Mouse (Mus musculus) hindbrain, embryonic 12.5 days (tissue): ENCODE results near the gene Atp6v1f. TPM values are rescaled to one million over a fixed set of nuclear protein-coding genes. Genes with fewer than 3 reads are reported as not detected.

Experiments
- ATAC-seq: fragments of 200-750 bp; cut with Nextera tagmentation; 2 replicates; pipeline ENCODE4 v1.8.0; 2017; ENCODE audit warnings: moderate TSS enrichment; ENCODE audit not compliant: low FRiP score
- H3K27ac ChIP-seq: fragments of 300-500 bp; sonication (generic); 2 replicates; pipeline ENCODE4 v1.5.1; 2016; ENCODE audit warnings: mild to moderate bottlenecking
- H3K27me3 ChIP-seq: fragments of 300-500 bp; sonication (generic); 2 replicates; pipeline ENCODE4 v1.6.1; 2016; ENCODE audit warnings: mild to moderate bottlenecking
- H3K36me3 ChIP-seq: fragments of 300-500 bp; sonication (generic); 2 replicates; pipeline ENCODE4 v1.6.1; 2016; ENCODE audit warnings: mild to moderate bottlenecking
- H3K4me1 ChIP-seq: fragments of 300-500 bp; sonication (generic); 2 replicates; pipeline ENCODE4 v1.6.1; 2016
- H3K4me2 ChIP-seq: fragments of 300-500 bp; sonication (generic); replicated peaks from 2 replicates; pipeline ENCODE4 v1.6.1; 2016; ENCODE audit warnings: mild to moderate bottlenecking
- H3K4me3 ChIP-seq: fragments of 300-500 bp; sonication (generic); 2 replicates; pipeline ENCODE4 v1.5.1; 2016; ENCODE audit warnings: mild to moderate bottlenecking
- H3K9ac ChIP-seq: fragments of 300-500 bp; sonication (generic); 2 replicates; pipeline ENCODE4 v1.6.1; 2016; ENCODE audit warnings: mild to moderate bottlenecking, moderate library complexity
- H3K9me3 ChIP-seq: fragments of 300-500 bp; sonication (generic); replicated peaks from 2 replicates; pipeline ENCODE4 v1.6.1; 2016; ENCODE audit warnings: mild to moderate bottlenecking
- WGBS: fragments of 180-500 bp; shearing (Covaris S2); methylation state at CpG from one replicate; pipeline ENCODE4 v1.1.7; 2016; 5-methylcytosine and 5-hydroxymethylcytosine counted together
- polyA plus RNA-seq: library from polyadenylated mRNA; unstranded; fragments of >200 nt; fragmentation: Nextera tagmentation; extraction: Ambion mirVana; gene quantifications from 2 replicates; pipeline ENCODE4 v1.2.1, GENCODE M21; 2016

The Atp6v1f gene
- polyA plus RNA-seq, 1 experiment from 2014 or later: 230 TPM

- no peak within 1 kb of the TSS for H3K9ac ChIP-seq
- H3K36me3 ChIP-seq: peaks cover 21% of the 10 kb centered on the region
- peaks cover 19% of the 10 kb centered on the region for H3K4me1 ChIP-seq
- no peaks in the 10 kb centered on the region for H3K9me3 ChIP-seq
- peaks cover 8% of the 10 kb centered on the region for H3K27me3 ChIP-seq
- no peak within 1 kb of the TSS for H3K4me3 ChIP-seq
- WGBS: 96% methylated on average over 4 of the region's 4 CpGs
- no peak within 1 kb of the TSS for H3K4me2 ChIP-seq
- no peak for ATAC-seq
- no peak within 1 kb of the TSS for H3K27ac ChIP-seq
Measured at GRCm38 (mm10) chr6:29471137-29471536, 3.6 kb downstream of the Atp6v1f start, which contains the start of gene Atp6v1fnb. Atp6v1fnb (plus strand) TSS chr6:29471437.

- ATAC-seq: peak; percentile 91
- Histone ChIP-seq H3K9me3 (no peaks in the 10 kb centered on the region), H3K9ac (peak overlapping the region; percentile 46; the same call in 1 of the 2 replicates), H3K36me3 (peaks cover 21% of the 10 kb centered on the region), H3K4me1 (peaks cover 10% of the 10 kb centered on the region), H3K27me3 (peaks cover 16% of the 10 kb centered on the region), H3K4me3 (peak overlapping the region; percentile 31), H3K27ac (no peak overlapping the region), H3K4me2 (peak overlapping the region; percentile 53)
- WGBS: 3% methylated on average over 33 of the region's 33 CpGs
Measured at GRCm38 (mm10) chr6:29473941-29474691, 6.6 kb downstream of the Atp6v1f start.

- no peak overlapping the region for H3K4me2 ChIP-seq
- peaks cover 20% of the 10 kb centered on the region for H3K36me3 ChIP-seq
- H3K4me3 ChIP-seq: no peak overlapping the region
- peaks cover 10% of the 10 kb centered on the region for H3K4me1 ChIP-seq
- 50% methylated on average over 2 of the region's 2 CpGs for WGBS
- no peak for ATAC-seq
- no peak overlapping the region for H3K27ac ChIP-seq
- H3K9ac ChIP-seq: no peak overlapping the region
- H3K27me3 ChIP-seq: peaks cover 16% of the 10 kb centered on the region
- no peaks in the 10 kb centered on the region for H3K9me3 ChIP-seq
Measured at GRCm38 (mm10) chr6:29474736-29475135, 7.2 kb downstream of the Atp6v1f start.

GRCm38 (mm10) chr6:29482691-29483090, 15.2 kb downstream of the Atp6v1f start:
- H3K9ac ChIP-seq: no peak overlapping the region
- no peak for ATAC-seq
- WGBS: 92% methylated on average over 13 of the region's 13 CpGs
- H3K4me2 ChIP-seq: no peak overlapping the region
- H3K9me3 ChIP-seq: no peaks in the 10 kb centered on the region
- no peak overlapping the region for H3K27ac ChIP-seq
- H3K4me3 ChIP-seq: no peak overlapping the region
- peaks cover 24% of the 10 kb centered on the region for H3K27me3 ChIP-seq
- peaks cover 5% of the 10 kb centered on the region for H3K4me1 ChIP-seq
- H3K36me3 ChIP-seq: no peaks in the 10 kb centered on the region

GRCm38 (mm10) chr6:29484716-29485559, 17.4 kb downstream of the Atp6v1f start:
- Histone ChIP-seq H3K9ac (peak overlapping the region; percentile 32; the same call in 1 of the 2 replicates), H3K36me3 (no peaks in the 10 kb centered on the region), H3K27me3 (peaks cover 18% of the 10 kb centered on the region), H3K27ac (no peak overlapping the region), H3K4me2 (peak overlapping the region; percentile 59), H3K4me1 (peaks cover 5% of the 10 kb centered on the region), H3K9me3 (no peaks in the 10 kb centered on the region), H3K4me3 (peak overlapping the region; percentile 23)
- peak; percentile 67 for ATAC-seq
- 8% methylated on average over 26 of the region's 26 CpGs for WGBS

- H3K27ac ChIP-seq: no peak overlapping the region
- H3K4me2 ChIP-seq: no peak overlapping the region
- no peak for ATAC-seq
- no peak overlapping the region for H3K4me3 ChIP-seq
- H3K9ac ChIP-seq: no peak overlapping the region
- H3K36me3 ChIP-seq: no peaks in the 10 kb centered on the region
- peaks cover 5% of the 10 kb centered on the region for H3K4me1 ChIP-seq
- 50% methylated on average over 2 of the region's 2 CpGs for WGBS
- peaks cover 18% of the 10 kb centered on the region for H3K27me3 ChIP-seq
- no peaks in the 10 kb centered on the region for H3K9me3 ChIP-seq
Measured at GRCm38 (mm10) chr6:29485951-29486350, 18.4 kb downstream of the Atp6v1f start.

GRCm38 (mm10) chr6:29494101-29494500, 26.6 kb downstream of the Atp6v1f start:
- 79% methylated on average over 4 of the region's 4 CpGs for WGBS
- H3K27me3 ChIP-seq: peaks cover 60% of the 10 kb centered on the region
- H3K9ac ChIP-seq: no peak overlapping the region
- no peak overlapping the region for H3K27ac ChIP-seq
- H3K4me2 ChIP-seq: no peak overlapping the region
- H3K36me3 ChIP-seq: no peaks in the 10 kb centered on the region
- H3K4me1 ChIP-seq: 0 out of 2 replicates have a peak, but pooled peaks cover 5% of the 10 kb centered on the region
- no peaks in the 10 kb centered on the region for H3K9me3 ChIP-seq
- H3K4me3 ChIP-seq: no peak overlapping the region
- ATAC-seq: no peak

- H3K4me2 ChIP-seq: peak overlapping the region; percentile 21; the same call in 1 of the 2 replicates
Measured at GRCm38 (mm10) chr6:29496270-29496669, 28.8 kb downstream of the Atp6v1f start.

GRCm38 (mm10) chr6:29497791-29498190, 30.3 kb downstream of the Atp6v1f start:
- Histone ChIP-seq H3K9me3 (no peaks in the 10 kb centered on the region), H3K4me2 (no peak overlapping the region), H3K36me3 (no peaks in the 10 kb centered on the region), H3K4me3 (no peak overlapping the region), H3K27me3 (peaks cover 56% of the 10 kb centered on the region), H3K27ac (no peak overlapping the region), H3K4me1 (0 out of 2 replicates have a peak, but pooled peaks cover 5% of the 10 kb centered on the region), H3K9ac (no peak overlapping the region)
- WGBS: 30% methylated on average over 2 of the region's 2 CpGs
- ATAC-seq: no peak

More at GRCm38 (mm10) chr6:29496270-29496669, 28.8 kb downstream of the Atp6v1f start:
- no peak overlapping the region for H3K27ac ChIP-seq
- H3K9ac ChIP-seq: no peak overlapping the region
- WGBS: 15% methylated on average over 25 of the region's 25 CpGs
- H3K4me1 ChIP-seq: 0 out of 2 replicates have a peak, but pooled peaks cover 5% of the 10 kb centered on the region
- H3K27me3 ChIP-seq: peaks cover 64% of the 10 kb centered on the region
- no peaks in the 10 kb centered on the region for H3K36me3 ChIP-seq
- H3K4me3 ChIP-seq: no peak overlapping the region
- ATAC-seq: no peak
- no peaks in the 10 kb centered on the region for H3K9me3 ChIP-seq

GRCm38 (mm10) chr6:29500177-29500576, 32.7 kb downstream of the Atp6v1f start:
- Histone ChIP-seq H3K9me3 (no peaks in the 10 kb centered on the region), H3K4me2 (no peak overlapping the region), H3K36me3 (no peaks in the 10 kb centered on the region), H3K27ac (no peak overlapping the region), H3K27me3 (peaks cover 52% of the 10 kb centered on the region), H3K4me3 (no peak overlapping the region), H3K4me1 (0 out of 2 replicates have a peak, but pooled peaks cover 5% of the 10 kb centered on the region), H3K9ac (no peak overlapping the region)
- WGBS: 94% methylated on average over 7 of the region's 7 CpGs
- ATAC-seq: no peak

- H3K4me2 ChIP-seq: no peak overlapping the region
- H3K4me1 ChIP-seq: 0 out of 2 replicates have a peak, but pooled peaks cover 5% of the 10 kb centered on the region
- no peaks in the 10 kb centered on the region for H3K36me3 ChIP-seq
- no peaks in the 10 kb centered on the region for H3K9me3 ChIP-seq
- ATAC-seq: no peak
- WGBS: 88% methylated on average over 6 of the region's 6 CpGs
- H3K4me3 ChIP-seq: no peak overlapping the region
- H3K27ac ChIP-seq: no peak overlapping the region
- no peak overlapping the region for H3K9ac ChIP-seq
- H3K27me3 ChIP-seq: peaks cover 52% of the 10 kb centered on the region
Measured at GRCm38 (mm10) chr6:29500810-29501209, 33.3 kb downstream of the Atp6v1f start.

GRCm38 (mm10) chr6:29501599-29501998, 34.1 kb downstream of the Atp6v1f start:
- Histone ChIP-seq H3K36me3 (no peaks in the 10 kb centered on the region), H3K9ac (no peak overlapping the region), H3K9me3 (no peaks in the 10 kb centered on the region), H3K27me3 (peaks cover 52% of the 10 kb centered on the region), H3K27ac (no peak overlapping the region), H3K4me1 (no peaks in the 10 kb centered on the region), H3K4me2 (no peak overlapping the region), H3K4me3 (no peak overlapping the region)
- 97% methylated on average over 1 of the region's 1 CpGs for WGBS
- ATAC-seq: no peak
